Mouse (Mus musculus) CH12.LX (cell line): ENCODE measurements at regions not wholly inside any gene's neighbourhood (a gene's known extent, or its start where the extent isn't known, plus 50 kb on each side); places are given as distances from the start of the nearest gene placed in this dataset.

ENCODE experiments used
- DNase-seq: peaks from one replicate; pipeline ENCODE4 v3.0.0-alpha.2; 2013; ENCODE audit errors: extremely low read depth
- H3K27ac ChIP-seq: 2 replicates; pipeline ENCODE4 v1.5.1; 2012; ENCODE audit warnings: low read depth, mild to moderate bottlenecking, control low read depth, moderate library complexity; ENCODE audit not compliant: insufficient read depth
- H3K27me3 ChIP-seq: replicated peaks from 2 replicates; pipeline ENCODE3; 2012; ENCODE audit warnings: inconsistent platforms
- H3K36me3 ChIP-seq, 2 experiments: replicated peaks in 1 of 2; 2 replicates each; pipeline versions ENCODE3 to v1.6.1; 2012; ENCODE audit warnings: inconsistent platforms in 1 of 2, low read length in 1 of 2, mild to moderate bottlenecking in 1 of 2, mixed read lengths in 1 of 2, moderate library complexity in 1 of 2; ENCODE audit not compliant: control insufficient read depth in 1 of 2, insufficient read depth in 1 of 2
- H3K4me1 ChIP-seq, 2 experiments: 2 replicates each; pipeline ENCODE4 v1.6.1; 2012; ENCODE audit warnings: inconsistent platforms in 1 of 2, moderate library complexity in 1 of 2; ENCODE audit not compliant: insufficient read depth in 2 of 2, control insufficient read depth in 1 of 2
- H3K4me2 ChIP-seq: 2 replicates; pipeline ENCODE4 v1.6.1; 2012; ENCODE audit warnings: low read depth, mild to moderate bottlenecking, control low read depth; ENCODE audit not compliant: poor library complexity, insufficient read depth, severe bottlenecking
- H3K4me3 ChIP-seq, 3 experiments: fragments of 150-350 bp in 1 of 3; sonication (generic) in 1 of 3; replicated peaks in 1 of 3; 2 replicates each; pipeline versions ENCODE3 to v1.5.1; 2011 to 2012; ENCODE audit warnings: low read depth in 2 of 3, low read length in 2 of 3, mild to moderate bottlenecking in 2 of 3, moderate library complexity in 2 of 3, control low read depth in 1 of 3, improper control_type of control experiment in 1 of 3, inconsistent platforms in 1 of 3, mixed read lengths in 1 of 3; ENCODE audit not compliant: poor library complexity in 1 of 3
- H3K79me2 ChIP-seq: replicated peaks from 2 replicates; pipeline ENCODE4 v1.6.1; 2012; ENCODE audit warnings: mild to moderate bottlenecking, moderate library complexity; ENCODE audit not compliant: control insufficient read depth, poor library complexity, insufficient read depth, severe bottlenecking; ENCODE audit errors: extremely low read depth
- H3K9ac ChIP-seq: 2 replicates; pipeline ENCODE4 v1.6.1; 2012; ENCODE audit warnings: low read depth, mild to moderate bottlenecking, control low read depth, moderate library complexity; ENCODE audit not compliant: insufficient read depth
- H3K9me3 ChIP-seq: replicated peaks from 2 replicates; pipeline ENCODE3; 2012; ENCODE audit warnings: low read length, inconsistent platforms, mixed read lengths
- BHLHE40 ChIP-seq: IDR thresholded peaks from 2 replicates; pipeline ENCODE4 v1.6.1; 2011; ENCODE audit warnings: mild to moderate bottlenecking, low read depth, low read length, improper control_type of control experiment
- CHD2 ChIP-seq: IDR thresholded peaks from 2 replicates; pipeline ENCODE4 v1.6.1; 2011; ENCODE audit warnings: low read length, improper control_type of control experiment
- CTCF ChIP-seq, 2 experiments: IDR thresholded peaks in 1 of 2; conservative IDR thresholded peaks in 1 of 2; 2 replicates each; pipeline ENCODE4 v1.5.1; 2011 to 2012; ENCODE audit warnings: low read depth in 2 of 2, low read length in 2 of 2, improper control_type of control experiment in 1 of 2, inconsistent platforms in 1 of 2, mild to moderate bottlenecking in 1 of 2, moderate library complexity in 1 of 2
- E2F4 ChIP-seq: IDR thresholded peaks from 2 replicates; pipeline ENCODE4 v1.6.1; 2011; ENCODE audit warnings: low read depth, low read length, improper control_type of control experiment; ENCODE audit not compliant: insufficient replicate concordance
- EP300 ChIP-seq: IDR thresholded peaks from 2 replicates; pipeline ENCODE4 v1.6.1; 2011; ENCODE audit warnings: low read length, improper control_type of control experiment
- ETS1 ChIP-seq: conservative IDR thresholded peaks from 2 replicates; pipeline ENCODE4 v1.6.1; 2012; ENCODE audit warnings: low read depth, mild to moderate bottlenecking, inconsistent platforms, low read length, improper control_type of control experiment, moderate library complexity
- GABPA ChIP-seq: IDR thresholded peaks from 2 replicates; pipeline ENCODE4 v1.6.1; 2012; ENCODE audit warnings: low read depth, low read length, improper control_type of control experiment, inconsistent platforms; ENCODE audit not compliant: insufficient replicate concordance
- KAT2A ChIP-seq: IDR thresholded peaks from 2 replicates; pipeline ENCODE4 v1.6.1; 2012; ENCODE audit warnings: low read length, improper control_type of control experiment, inconsistent platforms; ENCODE audit not compliant: insufficient replicate concordance
- MAFK ChIP-seq: IDR thresholded peaks from 2 replicates; pipeline ENCODE4 v1.6.1; 2011; ENCODE audit warnings: low read length, improper control_type of control experiment; ENCODE audit not compliant: insufficient replicate concordance
- MEF2A ChIP-seq: IDR thresholded peaks from 2 replicates; pipeline ENCODE4 v1.6.1; 2014; ENCODE audit warnings: low read depth, mild to moderate bottlenecking, inconsistent platforms, low read length, improper control_type of control experiment, borderline replicate concordance
- NELFE ChIP-seq: IDR thresholded peaks from 2 replicates; pipeline ENCODE4 v1.6.1; 2011; ENCODE audit warnings: low read depth, low read length, improper control_type of control experiment
- POLR2A ChIP-seq: IDR thresholded peaks from 2 replicates; pipeline ENCODE4 v1.6.1; 2011; ENCODE audit warnings: low read depth, mild to moderate bottlenecking, improper control_type of control experiment, low read length
- POLR2AphosphoS2 ChIP-seq: IDR thresholded peaks from 2 replicates; pipeline ENCODE4 v1.6.1; 2011; ENCODE audit warnings: low read depth, low read length, improper control_type of control experiment
- SIN3A ChIP-seq: IDR thresholded peaks from 2 replicates; pipeline ENCODE4 v1.6.1; 2012; ENCODE audit warnings: low read length, improper control_type of control experiment, inconsistent platforms
- UBTF ChIP-seq: IDR thresholded peaks from 2 replicates; pipeline ENCODE4 v1.6.1; 2012; ENCODE audit warnings: low read depth, mild to moderate bottlenecking, inconsistent platforms, low read length, improper control_type of control experiment, moderate library complexity
- USF1 ChIP-seq: IDR thresholded peaks from 2 replicates; pipeline ENCODE4 v1.6.1; 2014; ENCODE audit warnings: low read depth, mild to moderate bottlenecking, inconsistent platforms, low read length, improper control_type of control experiment
- USF2 ChIP-seq: conservative IDR thresholded peaks from 2 replicates; pipeline ENCODE4 v1.6.1; 2011; ENCODE audit warnings: low read depth, low read length, improper control_type of control experiment
- ZKSCAN1 ChIP-seq: IDR thresholded peaks from 2 replicates; pipeline ENCODE4 v1.6.1; 2012; ENCODE audit warnings: low read depth, inconsistent platforms, low read length, improper control_type of control experiment, borderline replicate concordance
- ZNF384 ChIP-seq: IDR thresholded peaks from 2 replicates; pipeline ENCODE4 v1.6.1; 2012; ENCODE audit warnings: low read depth, low read length, improper control_type of control experiment, inconsistent platforms
- dilution Hi-C: fragments of 300-500 bp; cut with MboI; formaldehyde crosslinking; loops from 2 replicates; pipeline ENCODE4 v1.14.3; 2020; ENCODE audit warnings: low sequenced_read_pairs; ENCODE audit not compliant: extremely low pct_unique_long_range_greater_than_20kb, extremely low pct_ligation_motif_present
- in situ Hi-C: fragments of 300-500 bp; cut with MboI; formaldehyde crosslinking; loops from 3 replicates; pipeline ENCODE4 v1.14.3; 2019; ENCODE audit warnings: low sequenced_read_pairs, low pct_ligation_motif_present, low pct_unique_long_range_greater_than_20kb, mixed read lengths

DNA sequence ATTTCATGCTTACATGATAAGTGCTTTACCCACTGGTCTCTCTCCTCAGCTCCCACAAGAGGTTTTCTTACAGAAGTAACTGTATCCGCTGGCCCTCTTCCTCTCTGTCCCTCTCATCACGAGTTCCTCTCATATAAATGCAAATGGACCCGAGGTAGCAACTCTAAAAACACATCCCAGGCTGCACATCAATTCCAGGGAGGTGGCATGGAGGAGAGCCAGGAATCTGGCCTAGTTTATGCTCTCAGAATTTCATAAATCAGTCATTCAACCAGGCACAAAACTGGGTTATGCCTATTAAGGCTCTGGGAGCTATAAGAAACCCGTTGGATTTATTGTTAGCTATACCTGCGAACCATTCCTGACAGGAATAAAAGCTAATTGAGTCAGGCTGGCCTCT is 543.4 kb upstream of the Hs6st1 start:
- in situ Hi-C loops: no loop called here

DNA sequence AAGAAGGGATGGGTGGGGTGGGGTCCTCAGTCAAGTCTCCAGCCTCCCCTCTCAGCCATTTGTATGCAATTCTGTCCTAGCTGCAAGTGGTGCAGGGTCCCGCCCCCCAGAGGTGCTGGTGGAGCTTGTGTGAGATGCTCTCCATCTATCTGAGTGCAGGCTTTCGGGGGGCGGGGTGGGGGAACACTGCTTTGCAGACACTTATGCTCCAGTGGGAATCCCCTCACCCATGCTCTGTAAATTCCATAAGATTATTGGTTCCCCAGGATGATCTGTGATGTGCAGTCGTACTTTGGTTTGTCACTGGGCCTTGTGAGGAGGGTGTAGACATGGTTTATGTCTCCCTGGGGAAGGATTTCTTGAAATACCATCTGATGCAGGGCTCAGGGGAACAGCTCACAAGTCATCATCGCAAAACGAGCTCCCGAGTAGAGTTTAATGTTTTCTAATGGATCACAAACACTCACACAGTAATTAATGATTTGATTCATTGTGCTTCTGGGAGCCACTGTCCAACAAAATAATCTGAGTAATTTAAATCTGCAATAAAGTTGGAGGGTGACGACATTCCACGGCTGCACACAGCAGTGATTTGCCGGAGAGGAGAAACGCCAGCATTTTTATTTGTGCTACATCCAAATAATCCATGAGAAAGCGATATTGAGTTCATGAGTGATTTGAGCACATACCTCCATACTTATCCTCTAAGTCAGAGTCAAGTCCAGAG is 540.3 kb upstream of the Hs6st1 start:
- H3K27me3 ChIP-seq: no peaks in the 10 kb centered on the region
- no peak overlapping the region for H3K9ac ChIP-seq
- peaks cover 2 to 58% of the 10 kb centered on the region in 2 experiments; a peak in 3 of 4 replicates for H3K4me1 ChIP-seq
- dilution Hi-C loops (no loop called here), in situ Hi-C loops (no loop called here)
- no peak for TF ChIP-seq CTCF (conservative IDR thresholded peaks at IDR 0.05 in 1 of 2, IDR thresholded peaks at IDR 0.05 in 1 of 2; ENCODE audit: low read depth in 2 of 2, low read length in 2 of 2)
- TF ChIP-seq CHD2: no peak
- TF ChIP-seq MEF2A: no peak
- TF ChIP-seq E2F4: no peak
- no peak for TF ChIP-seq EP300
- no peak for TF ChIP-seq ZKSCAN1
- no peak for TF ChIP-seq UBTF
- TF ChIP-seq SIN3A: no peak
- no peak for TF ChIP-seq KAT2A
- no peak for TF ChIP-seq ETS1
- no peak for TF ChIP-seq POLR2A
- no peak for TF ChIP-seq POLR2AphosphoS2
- TF ChIP-seq USF1: no peak
- TF ChIP-seq BHLHE40: no peak
- TF ChIP-seq MAFK: no peak
- no peak for TF ChIP-seq USF2
- TF ChIP-seq ZNF384: no peak
- no peak overlapping the region for H3K4me3 ChIP-seq
- DNase-seq: no peak
- H3K4me2 ChIP-seq: no peak overlapping the region
- no peaks in the 10 kb centered on the region for H3K9me3 ChIP-seq
- H3K79me2 ChIP-seq: no peaks in the 10 kb centered on the region
- no peaks in the 10 kb centered on the region for H3K36me3 ChIP-seq
- H3K27ac ChIP-seq: no peak overlapping the region

More for the DNA sequence above, 543.4 kb upstream of the Hs6st1 start:
- dilution Hi-C loops: no loop called here
- Histone ChIP-seq H3K4me2 (no peak overlapping the region), H3K27me3 (no peaks in the 10 kb centered on the region), H3K79me2 (no peaks in the 10 kb centered on the region), H3K9ac (no peak overlapping the region), H3K36me3 (no peaks in the 10 kb centered on the region), H3K4me3 (no peak overlapping the region), H3K9me3 (no peaks in the 10 kb centered on the region), H3K27ac (no peak overlapping the region), H3K4me1 (peaks cover 2 to 48% of the 10 kb centered on the region in 2 experiments; a peak in 3 of 4 replicates)
- TF ChIP-seq GABPA: no peak
- no peak for TF ChIP-seq CHD2
- no peak for TF ChIP-seq EP300
- TF ChIP-seq NELFE: no peak
- no peak for TF ChIP-seq ZNF384
- TF ChIP-seq SIN3A: no peak
- DNase-seq: no peak
